Mouse (Mus musculus): ENCODE results near the gene Fbln7. TPM values are rescaled to one million over a fixed set of nuclear protein-coding genes. Genes with fewer than 3 reads are reported as not detected.
A peak's percentile ranks its signal among the peaks of the same experiment; 100 is the strongest.

Fbln7 gene
- total and polyA plus RNA-seq, 2 experiments from 2014 or later: 3.3 to 4.3 TPM

- 59% methylated on average over 6 of the region's 6 CpGs for WGBS
- no peaks in the 10 kb centered on the region for H3K36me3 ChIP-seq (ENCODE audit: insufficient read depth, low read length)
- no peaks in the 10 kb centered on the region for H3K27me3 ChIP-seq (ENCODE audit: insufficient read depth, low read length)
- DNase-seq (ENCODE audit: low spot score): no peak
- TF ChIP-seq CTCF (IDR thresholded peaks at IDR 0.05; ENCODE audit: low read depth): no peak
- no peaks in the 10 kb centered on the region for H3K4me1 ChIP-seq (ENCODE audit: insufficient read depth, low read length)
- no peak for ATAC-seq
- no peak overlapping the region for H3K27ac ChIP-seq
- no peak overlapping the region for H3K4me2 ChIP-seq (ENCODE audit: low read depth, low read length)
- H3K9ac ChIP-seq (replicated peaks; ENCODE audit: low read length): no peak overlapping the region
- H3K9me3 ChIP-seq (ENCODE audit: low read length): no peaks in the 10 kb centered on the region
- no peak overlapping the region for H3K4me3 ChIP-seq (ENCODE audit: low read length)
Measured at GRCm38 (mm10) chr2:128887866-128888550, 25.2 kb downstream of the Fbln7 start.

GRCm38 (mm10) chr2:128890661-128891335, 28.0 kb downstream of the Fbln7 start:
- no peak overlapping the region for H3K27ac ChIP-seq
- no peak overlapping the region for H3K9ac ChIP-seq (replicated peaks; ENCODE audit: low read length)
- peak; percentile 45 for TF ChIP-seq CTCF (IDR thresholded peaks at IDR 0.05; ENCODE audit: low read depth)
- WGBS: 82% methylated on average over 4 of the region's 4 CpGs
- H3K4me3 ChIP-seq (ENCODE audit: low read length): no peak overlapping the region
- DNase-seq (ENCODE audit: low spot score): no peak
- ATAC-seq: no peak
- H3K4me2 ChIP-seq (ENCODE audit: low read depth, low read length): no peak overlapping the region
- H3K36me3 ChIP-seq (ENCODE audit: insufficient read depth, low read length): no peaks in the 10 kb centered on the region
- no peaks in the 10 kb centered on the region for H3K9me3 ChIP-seq (ENCODE audit: low read length)
- no peaks in the 10 kb centered on the region for H3K4me1 ChIP-seq (ENCODE audit: insufficient read depth, low read length)
- no peaks in the 10 kb centered on the region for H3K27me3 ChIP-seq (ENCODE audit: insufficient read depth, low read length)

GRCm38 (mm10) chr2:128892180-128892721, 29.5 kb downstream of the Fbln7 start:
- WGBS: 2% methylated on average over 33 of the region's 37 CpGs
- no peak overlapping the region for H3K27ac ChIP-seq
- ATAC-seq (peak; percentile 50; the same call in 1 of the 2 replicates), DNase-seq (ENCODE audit: low spot score) (peak; percentile 12)
- H3K27me3 ChIP-seq (ENCODE audit: insufficient read depth, low read length): no peaks in the 10 kb centered on the region
- H3K9me3 ChIP-seq (ENCODE audit: low read length): no peaks in the 10 kb centered on the region
- H3K4me3 ChIP-seq (ENCODE audit: low read length): peak overlapping the region; percentile 36
- H3K9ac ChIP-seq (replicated peaks; ENCODE audit: low read length): no peak overlapping the region; the same call in 1 of the 2 replicates
- no peak for TF ChIP-seq CTCF (IDR thresholded peaks at IDR 0.05; ENCODE audit: low read depth)
- peak overlapping the region; percentile 60 for H3K4me2 ChIP-seq (ENCODE audit: low read depth, low read length)
- no peaks in the 10 kb centered on the region for H3K36me3 ChIP-seq (ENCODE audit: insufficient read depth, low read length)
- H3K4me1 ChIP-seq (ENCODE audit: insufficient read depth, low read length): no peaks in the 10 kb centered on the region

- no peak overlapping the region for H3K4me3 ChIP-seq (ENCODE audit: low read length)
- no peak for DNase-seq (ENCODE audit: low spot score)
- H3K9me3 ChIP-seq (ENCODE audit: low read length): 0 out of 2 replicates have a peak, but pooled peaks cover 2% of the 10 kb centered on the region
- no peaks in the 10 kb centered on the region for H3K36me3 ChIP-seq (ENCODE audit: insufficient read depth, low read length)
- no peak overlapping the region for H3K4me2 ChIP-seq (ENCODE audit: low read depth, low read length)
- 80% methylated on average over 6 of the region's 6 CpGs for WGBS
- H3K27ac ChIP-seq: no peak overlapping the region
- no peak for ATAC-seq
- H3K9ac ChIP-seq (replicated peaks; ENCODE audit: low read length): no peak overlapping the region
- no peak for TF ChIP-seq CTCF (IDR thresholded peaks at IDR 0.05; ENCODE audit: low read depth)
- no peaks in the 10 kb centered on the region for H3K4me1 ChIP-seq (ENCODE audit: insufficient read depth, low read length)
- no peaks in the 10 kb centered on the region for H3K27me3 ChIP-seq (ENCODE audit: insufficient read depth, low read length)
Measured at GRCm38 (mm10) chr2:128902843-128903242, 40.1 kb downstream of the Fbln7 start.

GRCm38 (mm10) chr2:128903661-128904060, 40.9 kb downstream of the Fbln7 start:
- H3K9ac ChIP-seq (replicated peaks; ENCODE audit: low read length): no peak overlapping the region
- TF ChIP-seq CTCF (IDR thresholded peaks at IDR 0.05; ENCODE audit: low read depth): no peak
- no peak overlapping the region for H3K27ac ChIP-seq
- ATAC-seq: no peak
- no peak overlapping the region for H3K4me2 ChIP-seq (ENCODE audit: low read depth, low read length)
- no peaks in the 10 kb centered on the region for H3K4me1 ChIP-seq (ENCODE audit: insufficient read depth, low read length)
- no peak for DNase-seq (ENCODE audit: low spot score)
- WGBS: 88% methylated on average over 3 of the region's 3 CpGs
- no peak overlapping the region for H3K4me3 ChIP-seq (ENCODE audit: low read length)
- H3K27me3 ChIP-seq (ENCODE audit: insufficient read depth, low read length): no peaks in the 10 kb centered on the region
- 0 out of 2 replicates have a peak, but pooled peaks cover 2% of the 10 kb centered on the region for H3K9me3 ChIP-seq (ENCODE audit: low read length)
- H3K36me3 ChIP-seq (ENCODE audit: insufficient read depth, low read length): no peaks in the 10 kb centered on the region

GRCm38 (mm10) chr2:128914978-128915377, 52.2 kb downstream of the Fbln7 start:
- Histone ChIP-seq H3K9ac (replicated peaks; ENCODE audit: low read length) (no peak overlapping the region), H3K9me3 (ENCODE audit: low read length) (no peaks in the 10 kb centered on the region), H3K27me3 (ENCODE audit: insufficient read depth, low read length) (no peaks in the 10 kb centered on the region), H3K36me3 (ENCODE audit: insufficient read depth, low read length) (no peaks in the 10 kb centered on the region), H3K4me1 (ENCODE audit: insufficient read depth, low read length) (no peaks in the 10 kb centered on the region), H3K27ac (no peak overlapping the region), H3K4me2 (ENCODE audit: low read depth, low read length) (no peak overlapping the region), H3K4me3 (ENCODE audit: low read length) (no peak overlapping the region)
- DNase-seq (ENCODE audit: low spot score) (no peak), ATAC-seq (no peak)
- TF ChIP-seq CTCF (IDR thresholded peaks at IDR 0.05; ENCODE audit: low read depth): no peak
- WGBS: 85% methylated on average over 4 of the region's 4 CpGs
